Mouse (Mus musculus): ENCODE data around the gene Tarsl2.

The Tarsl2 gene

DNA sequence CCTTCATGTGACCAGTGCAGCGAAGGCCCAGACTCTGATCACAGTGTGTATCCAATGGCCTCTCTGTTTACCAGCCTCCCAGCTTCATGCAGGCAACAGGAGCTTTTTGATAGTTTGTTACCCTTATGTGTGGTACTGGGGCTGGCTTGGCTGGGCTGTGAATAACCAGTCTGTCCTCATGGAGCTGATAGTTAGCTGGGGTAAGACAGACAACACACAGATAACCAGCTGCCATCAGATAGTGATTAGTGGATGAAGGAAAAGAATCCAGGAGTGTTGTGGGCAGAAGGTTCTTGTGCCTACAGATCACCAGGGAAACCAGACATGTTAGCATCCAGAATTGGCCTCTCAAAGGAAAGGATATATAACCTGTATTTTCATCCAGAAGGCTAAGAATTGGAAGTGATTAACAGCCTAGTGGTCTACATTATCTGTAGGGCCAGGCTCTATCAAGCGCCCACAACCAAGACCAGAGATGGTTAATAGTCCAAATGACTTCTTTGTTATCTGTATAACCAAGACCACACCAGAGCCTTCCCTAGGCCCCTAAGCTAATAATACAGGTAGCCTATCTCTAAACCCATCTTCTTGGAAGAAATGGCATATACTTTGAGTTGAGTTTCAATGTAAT lies 12.9 kb downstream of the Tarsl2 start:
- DNase-seq, result no peak

GRCm38 (mm10) chr7:65663225-65663790 lies 18.6 kb downstream of the Tarsl2 start:
- no peak for DNase-seq

DNA sequence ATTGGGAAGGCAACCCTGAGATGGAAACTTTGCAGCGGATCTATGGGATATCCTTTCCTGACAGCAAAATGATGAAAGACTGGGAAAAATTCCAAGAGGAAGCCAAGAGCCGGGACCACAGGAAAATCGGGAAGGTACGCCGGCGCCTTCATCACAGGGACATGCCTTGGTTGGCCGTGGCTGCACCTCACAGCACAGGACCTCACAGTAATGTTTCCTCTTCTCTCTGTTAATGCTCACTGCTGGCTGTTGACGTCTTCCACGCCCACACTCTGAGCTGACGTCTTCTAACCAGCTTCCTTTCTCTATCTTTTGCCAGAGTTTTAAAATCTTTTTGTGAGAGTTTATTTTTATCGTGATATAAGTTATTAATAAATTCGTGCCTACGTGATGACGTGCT lies 19.2 kb downstream of the Tarsl2 start:
- no peak for DNase-seq

GRCm38 (mm10) chr7:65667491-65667890 lies 22.8 kb downstream of the Tarsl2 start:
- no peak for DNase-seq

DNA sequence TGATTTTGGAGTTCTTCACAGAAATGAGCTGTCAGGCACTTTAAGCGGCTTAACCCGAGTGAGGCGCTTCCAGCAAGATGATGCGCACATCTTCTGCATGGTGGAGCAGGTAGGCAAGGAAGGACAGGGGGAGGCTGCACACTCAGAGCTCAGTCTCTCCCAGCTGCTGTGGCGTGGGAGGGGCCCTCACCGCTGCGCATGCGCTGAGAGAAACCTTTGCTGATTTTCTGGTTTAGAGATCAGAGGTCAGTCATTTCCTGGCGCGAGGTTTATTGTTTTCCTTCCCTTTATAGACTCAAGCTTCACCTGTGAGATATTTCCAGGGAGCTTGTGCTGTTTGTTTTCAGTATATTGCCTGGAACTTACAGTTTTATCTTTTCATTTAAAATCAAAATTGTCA lies 33.4 kb downstream of the Tarsl2 start:
- no peak for DNase-seq

DNA sequence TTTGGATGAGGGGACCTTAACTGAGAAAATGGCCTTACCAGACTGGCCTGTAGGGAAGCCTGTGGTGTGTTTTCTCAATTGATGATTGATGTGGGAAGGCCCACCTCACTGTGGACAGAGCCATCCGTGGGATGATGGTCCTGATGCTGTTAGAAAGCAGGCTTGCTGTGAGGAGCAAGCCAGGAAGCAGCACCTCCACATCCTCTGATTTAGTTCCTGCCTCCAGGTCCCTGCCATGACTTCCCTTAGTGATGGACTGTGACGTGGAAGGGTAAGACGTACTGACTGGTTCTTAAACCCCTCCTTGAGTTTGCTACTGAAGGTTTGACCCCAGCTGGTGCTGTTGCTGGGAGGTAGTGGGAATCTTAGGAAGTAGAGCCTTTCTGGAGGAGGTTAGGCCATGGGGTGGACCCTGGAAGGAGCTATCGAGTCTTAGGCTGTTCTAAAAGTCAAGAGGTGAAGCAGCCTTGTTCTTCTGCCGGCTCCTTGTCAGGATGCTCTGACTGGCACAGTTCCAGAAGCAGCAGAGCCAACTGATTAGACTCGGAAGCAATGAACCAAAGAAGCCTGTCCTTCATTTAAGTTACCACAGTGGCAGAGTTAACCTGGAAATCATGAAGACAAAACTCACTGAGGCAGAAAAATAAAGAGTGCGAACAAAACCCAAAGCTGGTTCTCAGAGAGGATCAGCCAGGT lies 34.4 kb downstream of the Tarsl2 start:
- DNase-seq, result no peak

GRCm38 (mm10) chr7:65681166-65681565 lies 36.5 kb downstream of the Tarsl2 start:
- DNase-seq, result no peak

GRCm38 (mm10) chr7:65684256-65684835 lies 39.6 kb downstream of the Tarsl2 start:
- DNase-seq, result no peak

DNA sequence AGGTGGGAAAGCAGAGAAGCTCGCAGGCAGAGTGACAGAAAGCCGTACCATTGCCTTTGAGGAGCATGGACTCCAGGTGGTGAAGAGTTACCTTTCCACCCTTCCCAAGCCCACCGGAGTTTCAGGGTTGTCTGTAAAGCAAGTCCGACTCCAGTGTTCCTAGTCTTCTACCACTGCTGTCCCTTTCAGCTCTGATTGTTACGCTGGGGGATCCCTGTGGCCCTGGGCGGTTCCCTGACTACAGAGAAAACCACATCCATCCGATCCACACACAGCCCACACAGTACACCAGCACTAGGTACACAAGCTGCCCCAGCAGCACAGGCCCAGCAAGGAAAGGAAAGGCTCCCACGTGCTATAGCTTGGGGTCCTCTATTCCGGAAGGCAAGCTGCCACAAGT lies 42.0 kb downstream of the Tarsl2 start:
- DNase-seq, result no peak

DNA sequence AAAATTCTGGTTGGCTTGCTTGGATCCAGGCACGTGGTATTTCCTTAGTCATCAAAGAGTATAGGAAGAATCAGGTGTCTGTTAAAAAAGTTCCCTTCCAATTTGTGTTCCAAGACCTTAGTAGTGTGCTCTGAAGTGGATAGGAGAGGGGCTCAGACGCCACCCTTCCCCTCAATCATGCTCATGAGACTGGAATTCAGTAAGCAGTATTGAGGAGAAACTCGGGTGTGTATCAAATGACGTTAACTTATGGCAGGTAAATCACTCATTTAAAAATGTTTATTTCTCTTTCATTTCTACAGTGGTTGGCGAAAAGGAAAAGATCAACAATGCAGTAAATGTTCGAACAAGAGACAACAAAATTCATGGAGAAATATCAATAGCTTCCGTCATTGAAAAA lies 46.2 kb downstream of the Tarsl2 start, which contains the start of gene Tm2d3:
Gene Tm2d3 (plus strand): TSS at position 301 of the 400 bp plus-strand sequence.
- no peak for DNase-seq

- DNase-seq, result no peak
These were observed 47.4 kb downstream of the Tarsl2 start for GRCm38 (mm10) chr7:65691929-65692605.

GRCm38 (mm10) chr7:65692883-65693282 lies 48.2 kb downstream of the Tarsl2 start:
- no peak for DNase-seq

- peak; percentile 84 for DNase-seq
These were observed 48.7 kb downstream of the Tarsl2 start for GRCm38 (mm10) chr7:65693301-65693821.

DNA sequence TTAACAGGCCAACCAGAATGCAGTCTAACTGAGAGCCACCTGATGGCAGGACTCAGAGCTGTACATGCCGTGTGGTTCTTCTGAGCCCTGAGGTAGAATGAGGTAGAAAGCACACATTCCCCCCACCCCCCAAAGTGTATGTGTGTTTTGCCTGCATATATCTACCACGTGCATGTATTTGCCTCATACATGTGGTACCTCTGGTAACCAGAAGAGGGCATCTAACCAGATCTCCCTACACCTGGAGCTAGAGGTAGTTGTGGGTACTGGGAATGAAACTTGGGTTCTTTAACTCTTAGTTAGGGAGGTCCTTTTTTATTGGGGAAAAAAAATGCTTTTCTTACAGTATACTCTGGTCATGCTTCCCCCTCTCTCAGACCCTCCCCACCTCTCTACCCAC lies 51.8 kb downstream of the Tarsl2 start:
- DNase-seq, result no peak

DNA sequence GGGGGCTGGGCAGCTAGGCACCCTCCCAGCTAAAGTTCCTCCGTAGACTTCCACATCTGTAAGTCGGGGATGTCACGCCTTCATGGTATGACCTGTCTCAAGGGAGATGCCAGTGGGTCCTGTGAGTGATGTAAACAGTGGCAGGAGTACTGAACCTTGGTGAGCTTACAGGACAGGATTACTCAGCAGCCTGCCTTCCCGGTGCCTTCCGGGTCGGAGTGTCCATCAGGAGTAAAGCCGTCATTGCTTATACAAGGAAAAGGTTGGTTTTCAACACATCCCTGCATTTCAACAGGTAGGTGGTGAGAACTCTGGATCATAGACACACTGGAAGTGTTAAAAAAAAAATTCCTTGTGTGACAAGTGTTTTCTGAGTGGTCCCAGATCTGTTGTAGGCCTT lies 57.4 kb downstream of the Tarsl2 start:
- DNase-seq, result no peak

DNA sequence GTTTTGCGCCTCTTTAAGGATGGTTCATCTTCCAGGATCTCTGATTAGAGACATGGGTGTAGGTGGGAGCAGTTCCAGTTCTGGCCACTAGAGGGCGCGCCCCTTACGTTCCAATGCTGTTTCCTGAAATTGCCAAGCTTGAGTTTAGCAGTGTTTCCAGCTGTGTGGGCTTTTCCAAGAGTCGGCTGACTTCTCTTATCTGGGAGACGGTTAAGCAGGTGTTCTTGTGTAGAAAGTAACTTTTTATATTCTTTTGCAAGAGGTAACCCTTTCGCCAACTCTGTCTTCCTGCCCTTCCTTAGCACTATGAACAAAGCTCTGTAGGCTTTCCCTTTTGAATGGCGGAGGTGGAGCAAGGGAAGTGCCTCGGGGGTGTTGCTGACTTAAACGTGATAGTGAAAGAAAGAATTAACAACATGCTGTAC lies 60.1 kb downstream of the Tarsl2 start:
- DNase-seq, result peak; percentile 85

GRCm38 (mm10) chr7:65708506-65708905 lies 63.8 kb downstream of the Tarsl2 start:
- DNase-seq, result no peak

DNA sequence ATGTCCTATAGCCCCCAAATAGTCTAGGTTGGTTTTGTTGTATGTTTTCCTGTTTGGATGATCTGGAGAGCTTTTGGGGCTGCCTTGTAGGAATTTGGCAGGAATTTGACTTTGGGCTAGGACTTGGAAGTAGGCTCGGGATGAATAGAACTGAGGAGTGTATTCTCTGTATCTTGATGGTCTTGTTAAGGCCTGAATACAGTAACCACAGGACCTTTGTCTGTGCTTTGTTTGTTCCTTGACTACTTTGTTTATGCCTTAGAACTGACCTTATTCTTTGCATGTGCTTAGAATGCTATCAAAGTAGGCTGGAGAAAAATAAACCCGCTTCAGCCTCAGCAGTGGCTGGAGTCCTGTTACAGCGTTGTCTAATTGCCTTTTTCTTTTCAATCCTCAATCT lies 65.6 kb downstream of the Tarsl2 start:
- DNase-seq, result no peak

DNA sequence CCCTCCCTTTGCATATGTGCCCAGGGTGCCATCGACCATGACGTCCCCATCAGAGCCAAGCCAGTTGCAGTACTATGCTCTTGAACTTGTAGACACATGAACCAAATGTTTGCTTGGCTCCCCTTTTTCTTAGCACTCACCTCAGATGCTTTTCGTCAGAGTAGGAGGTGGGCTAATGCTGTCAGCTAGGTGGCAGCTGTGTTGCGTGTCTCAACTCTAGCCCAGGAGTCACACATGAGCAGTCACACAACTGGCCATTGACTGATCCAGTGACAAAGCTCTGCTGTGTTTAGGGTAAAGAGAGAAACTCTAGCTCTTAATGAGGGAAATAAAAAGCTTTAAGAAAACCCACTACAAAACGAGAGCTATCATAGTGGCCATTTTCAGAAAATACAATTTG lies 69.1 kb downstream of the Tarsl2 start:
- no peak for DNase-seq

DNA sequence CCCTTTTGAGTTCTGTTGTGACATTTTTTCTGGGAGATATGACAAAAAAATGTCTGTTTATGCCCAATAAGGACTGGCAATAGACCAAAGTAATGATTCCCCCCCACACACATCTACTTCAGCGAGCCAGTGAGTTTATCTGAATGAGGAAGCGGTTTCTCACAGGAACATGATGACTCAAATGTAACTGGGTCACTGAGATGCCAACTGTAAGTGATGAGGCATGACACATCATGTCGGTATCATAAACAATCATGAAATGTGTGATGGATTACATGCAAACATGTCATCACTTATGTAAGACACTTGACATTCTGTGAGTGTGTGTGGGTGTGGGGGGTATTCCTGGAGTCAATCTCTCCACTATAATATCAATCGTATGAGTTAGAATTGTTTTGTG lies 69.6 kb downstream of the Tarsl2 start:
- DNase-seq, result no peak

DNA sequence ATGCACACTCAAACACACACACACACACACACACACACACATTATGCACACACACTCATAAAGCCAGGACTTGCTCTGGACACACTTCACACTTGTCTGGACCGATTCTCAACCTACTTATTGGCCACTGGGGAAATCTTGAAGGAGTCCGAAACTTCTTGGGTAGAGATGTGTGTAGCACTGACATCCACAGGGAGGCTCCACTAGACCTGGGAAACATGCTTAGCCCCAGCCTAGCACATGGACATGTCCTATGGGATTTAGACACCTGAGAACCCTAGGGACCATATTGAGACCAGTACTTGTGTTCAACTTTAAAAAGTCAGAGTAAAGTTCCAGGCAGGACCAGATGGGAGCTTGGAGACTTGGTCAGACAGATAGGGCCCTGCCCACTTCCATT lies 89.3 kb downstream of the Tarsl2 start:
- DNase-seq, result no peak

DNA sequence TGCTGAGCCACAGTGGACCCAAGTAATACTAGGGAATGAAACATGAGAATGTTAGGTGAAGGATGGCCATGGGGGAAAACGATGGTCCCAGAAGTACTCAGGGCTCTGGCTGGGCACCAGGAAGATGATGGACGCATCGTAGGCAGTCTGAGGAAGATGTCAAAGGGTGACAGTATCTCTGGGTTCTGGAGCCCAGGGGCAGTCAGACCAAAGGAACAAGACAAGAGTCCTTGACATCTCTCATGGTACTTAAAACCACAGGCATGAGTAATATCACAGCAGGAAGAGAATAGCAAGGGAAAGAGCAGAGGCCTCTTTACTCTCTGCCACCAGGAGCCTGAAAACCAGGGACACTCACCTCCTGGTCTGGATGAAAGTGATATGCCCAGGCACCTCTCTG lies 90.6 kb downstream of the Tarsl2 start:
- no peak for DNase-seq
